Mouse (Mus musculus) heart, embryonic 15.5 days (tissue): ENCODE results near the gene Maml3. TPM values are rescaled to one million over a fixed set of nuclear protein-coding genes. Genes with fewer than 3 reads are reported as not detected.

Experiments
- ATAC-seq: fragments of 200-750 bp; cut with Nextera tagmentation; replicated peaks from 2 replicates; pipeline ENCODE4 v1.8.0; 2017; ENCODE audit warnings: low read depth, moderate TSS enrichment; ENCODE audit not compliant: insufficient number of reproducible peaks, insufficient read depth, low FRiP score
- H3K27ac ChIP-seq: fragments of 300-500 bp; sonication (generic); 2 replicates; pipeline ENCODE4 v1.5.1; 2015; ENCODE audit warnings: mild to moderate bottlenecking, inconsistent platforms
- H3K27me3 ChIP-seq: fragments of 300-500 bp; sonication (generic); 2 replicates; pipeline ENCODE4 v1.6.1; 2015; ENCODE audit warnings: inconsistent platforms
- H3K36me3 ChIP-seq: fragments of 300-500 bp; sonication (generic); 2 replicates; pipeline ENCODE4 v1.6.1; 2015; ENCODE audit warnings: mild to moderate bottlenecking, inconsistent platforms
- H3K4me1 ChIP-seq: fragments of 300-500 bp; sonication (generic); replicated peaks from 2 replicates; pipeline ENCODE4 v1.6.1; 2015; ENCODE audit warnings: inconsistent platforms
- H3K4me2 ChIP-seq: fragments of 300-500 bp; sonication (generic); 2 replicates; pipeline ENCODE4 v1.6.1; 2015; ENCODE audit warnings: inconsistent platforms, mild to moderate bottlenecking, moderate library complexity
- H3K4me3 ChIP-seq: fragments of 300-500 bp; sonication (generic); 2 replicates; pipeline ENCODE4 v1.5.1; 2015; ENCODE audit warnings: mild to moderate bottlenecking, inconsistent platforms
- H3K9ac ChIP-seq: fragments of 300-500 bp; sonication (generic); 2 replicates; pipeline ENCODE4 v1.6.1; 2015; ENCODE audit warnings: mild to moderate bottlenecking, inconsistent platforms
- H3K9me3 ChIP-seq: fragments of 300-500 bp; sonication (generic); replicated peaks from 2 replicates; pipeline ENCODE4 v1.6.1; 2016; ENCODE audit warnings: inconsistent platforms
- WGBS: fragments of 180-500 bp; shearing (Covaris S2); methylation state at CpG from one replicate; pipeline ENCODE4 v1.1.7; 2015; ENCODE audit warnings: mixed read lengths; 5-methylcytosine and 5-hydroxymethylcytosine counted together
- polyA plus RNA-seq: library from polyadenylated mRNA; unstranded; fragments of >200 nt; fragmentation: Nextera tagmentation; extraction: Ambion mirVana; gene quantifications from 2 replicates; pipeline ENCODE4 v1.2.1, GENCODE M21; 2015

Maml3 gene
- polyA plus RNA-seq, 1 experiment from 2014 or later, result 1.9 TPM

DNA sequence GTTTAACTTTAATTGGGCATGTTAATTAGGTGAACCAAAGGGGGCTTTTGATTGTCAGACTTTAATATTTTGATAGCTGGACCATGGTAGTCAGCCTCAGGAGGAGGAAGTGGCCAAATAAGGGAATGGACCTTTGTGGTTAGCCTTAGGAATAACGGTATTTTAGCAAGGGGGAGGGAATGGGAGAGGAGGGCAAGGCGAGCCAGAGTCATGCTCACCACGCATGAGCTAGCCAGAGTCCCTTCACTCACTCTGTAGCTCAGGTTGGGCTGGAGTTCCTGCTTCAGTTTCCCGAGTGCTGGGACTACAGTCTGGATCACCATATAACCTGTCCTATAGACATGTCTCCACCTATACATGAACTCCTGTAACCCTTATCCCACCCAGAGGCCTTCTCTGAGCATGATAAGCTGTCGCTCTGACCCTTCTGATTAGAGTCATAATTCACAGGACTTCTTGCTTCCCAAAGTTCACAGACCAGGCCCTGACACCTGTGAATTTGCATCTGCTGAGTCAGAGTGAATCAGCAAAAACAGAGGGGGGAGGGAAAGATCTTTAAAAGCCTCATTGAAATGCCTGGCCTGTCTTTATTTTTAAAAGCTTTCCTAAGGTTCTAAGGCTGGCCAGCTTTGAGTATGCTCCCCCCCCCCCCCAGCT, 434.3 kb downstream of the Maml3 start:
- 70% methylated on average over 5 of the region's 5 CpGs for WGBS
- peaks cover 10% of the 10 kb centered on the region for H3K4me1 ChIP-seq
- H3K4me2 ChIP-seq, result no peak overlapping the region
- ATAC-seq, result no peak
- H3K9me3 ChIP-seq, result no peaks in the 10 kb centered on the region
- H3K27me3 ChIP-seq, result no peaks in the 10 kb centered on the region
- H3K9ac ChIP-seq, result no peak overlapping the region
- no peak overlapping the region for H3K4me3 ChIP-seq
- H3K36me3 ChIP-seq, result no peaks in the 10 kb centered on the region
- H3K27ac ChIP-seq, result no peak overlapping the region

DNA sequence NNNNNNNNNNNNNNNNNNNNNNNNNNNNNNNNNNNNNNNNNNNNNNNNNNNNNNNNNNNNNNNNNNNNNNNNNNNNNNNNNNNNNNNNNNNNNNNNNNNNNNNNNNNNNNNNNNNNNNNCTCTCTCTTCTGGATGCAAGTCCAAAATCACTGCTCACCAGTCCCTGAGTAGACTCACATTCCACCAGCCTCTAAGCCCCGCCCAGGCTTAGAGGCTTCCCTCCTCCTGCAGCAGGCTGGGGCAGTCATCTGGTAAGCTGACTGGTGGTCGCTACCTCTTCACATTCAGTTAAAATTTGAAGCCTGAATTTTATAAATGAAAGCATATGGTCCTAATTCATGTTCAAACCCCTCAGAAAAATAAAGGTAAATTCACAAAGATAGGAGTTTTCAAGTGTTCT, 436.3 kb downstream of the Maml3 start:
- H3K4me3 ChIP-seq, result no peak overlapping the region
- no peaks in the 10 kb centered on the region for H3K27me3 ChIP-seq
- WGBS, result 36% methylated on average over 2 of the region's 2 CpGs
- no peak; the same call in 1 of the 2 replicates for ATAC-seq
- peak overlapping the region; percentile 36; the same call in 1 of the 2 replicates for H3K27ac ChIP-seq
- no peaks in the 10 kb centered on the region for H3K9me3 ChIP-seq
- no peaks in the 10 kb centered on the region for H3K36me3 ChIP-seq
- H3K4me2 ChIP-seq, result no peak overlapping the region
- no peak overlapping the region for H3K9ac ChIP-seq
- H3K4me1 ChIP-seq, result peaks cover 13% of the 10 kb centered on the region

DNA sequence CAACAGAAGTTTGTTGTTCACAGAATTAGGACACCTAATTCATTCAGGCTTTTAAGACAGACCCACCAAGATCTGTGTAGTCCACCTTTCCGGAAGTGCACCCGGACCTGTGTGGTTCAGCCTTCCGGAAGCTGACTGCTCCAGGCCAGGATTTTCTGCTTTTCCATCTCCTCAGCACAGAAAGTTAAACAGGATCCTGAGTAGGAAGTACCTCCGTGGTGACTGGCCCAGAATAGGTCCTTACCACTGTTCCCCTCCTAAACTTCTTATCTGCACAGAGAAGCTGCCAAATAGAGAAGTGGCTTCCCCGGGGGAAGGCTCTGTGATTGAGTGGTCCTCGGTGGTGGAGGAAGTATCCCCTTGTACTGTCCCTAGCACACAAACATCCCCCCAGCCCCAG, 442.3 kb downstream of the Maml3 start:
- H3K9me3 ChIP-seq, result no peaks in the 10 kb centered on the region
- 34% methylated on average over 6 of the region's 6 CpGs for WGBS
- peak overlapping the region; percentile 67 for H3K27ac ChIP-seq
- no peak overlapping the region for H3K9ac ChIP-seq
- peak overlapping the region; percentile 15; the same call in 1 of the 2 replicates for H3K4me2 ChIP-seq
- no peaks in the 10 kb centered on the region for H3K27me3 ChIP-seq
- no peak overlapping the region for H3K4me3 ChIP-seq
- H3K36me3 ChIP-seq, result no peaks in the 10 kb centered on the region
- peak; percentile 49; the same call in 1 of the 2 replicates for ATAC-seq
- H3K4me1 ChIP-seq, result peaks cover 41% of the 10 kb centered on the region

DNA sequence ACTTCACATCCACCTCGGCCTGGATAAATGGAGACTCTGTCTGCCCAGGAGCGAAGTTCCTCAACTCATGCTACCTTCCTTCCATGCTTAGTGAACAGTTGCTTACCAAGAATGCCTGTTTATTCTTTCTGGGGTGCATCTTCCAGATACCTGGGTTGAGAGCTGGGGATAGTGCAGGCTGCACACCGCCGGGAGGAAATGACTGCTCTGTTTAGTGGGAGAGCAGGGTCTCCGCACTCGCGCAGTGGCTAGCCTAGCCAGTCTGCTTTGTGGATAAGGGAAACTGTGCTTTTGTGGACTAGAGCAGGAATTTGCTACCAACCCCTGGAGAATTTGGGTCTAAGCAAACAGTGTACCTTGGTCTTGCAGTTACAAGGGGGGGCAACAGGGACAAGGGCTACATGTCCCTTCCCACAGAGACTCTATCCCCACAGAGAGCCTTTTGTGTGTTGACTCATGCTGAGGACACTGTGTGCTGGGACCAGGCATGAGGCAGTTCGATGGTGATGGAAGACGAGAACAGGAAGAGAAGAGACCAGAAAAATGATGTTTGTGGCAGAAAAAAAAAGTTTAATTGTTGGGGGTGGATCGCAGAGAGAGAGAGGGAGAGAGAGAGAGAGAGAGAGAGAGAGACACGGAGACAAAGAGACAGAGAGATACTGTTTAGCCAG, 442.9 kb downstream of the Maml3 start:
- no peaks in the 10 kb centered on the region for H3K27me3 ChIP-seq
- peak overlapping the region; percentile 15; the same call in 1 of the 2 replicates for H3K4me2 ChIP-seq
- H3K9ac ChIP-seq, result no peak overlapping the region
- H3K4me3 ChIP-seq, result no peak overlapping the region
- peaks cover 41% of the 10 kb centered on the region for H3K4me1 ChIP-seq
- H3K9me3 ChIP-seq, result no peaks in the 10 kb centered on the region
- ATAC-seq, result no peak
- no peaks in the 10 kb centered on the region for H3K36me3 ChIP-seq
- 64% methylated on average over 11 of the region's 11 CpGs for WGBS
- peak overlapping the region; percentile 67 for H3K27ac ChIP-seq

DNA sequence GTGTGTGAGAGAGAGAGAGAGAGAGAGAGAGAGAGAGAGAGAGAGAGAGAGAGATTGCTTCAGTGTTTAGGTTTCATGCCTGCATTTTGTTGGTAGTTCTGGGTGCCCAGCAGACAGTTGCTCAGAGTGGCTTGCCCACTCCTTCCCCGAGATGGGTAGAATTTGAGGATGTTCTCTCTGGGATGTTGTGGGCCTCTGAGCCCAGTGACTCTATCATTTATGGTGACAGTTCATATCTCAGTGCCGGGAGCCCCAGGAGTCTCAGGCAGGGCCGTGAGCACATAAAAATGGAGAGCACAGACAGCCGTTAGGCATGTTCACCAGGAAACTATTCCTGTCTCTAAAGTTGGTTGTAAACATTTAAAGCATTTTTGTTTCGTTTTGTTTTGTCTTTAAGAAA, 443.5 kb downstream of the Maml3 start:
- H3K27ac ChIP-seq, result no peak overlapping the region; the same call in 1 of the 2 replicates
- H3K4me3 ChIP-seq, result no peak overlapping the region
- H3K36me3 ChIP-seq, result no peaks in the 10 kb centered on the region
- no peaks in the 10 kb centered on the region for H3K27me3 ChIP-seq
- no peak for ATAC-seq
- H3K4me2 ChIP-seq, result 0 out of 2 replicates have a peak overlapping the region, but pooled peaks have one; percentile 4
- peaks cover 39% of the 10 kb centered on the region for H3K4me1 ChIP-seq
- H3K9me3 ChIP-seq, result no peaks in the 10 kb centered on the region
- 45% methylated on average over 5 of the region's 5 CpGs for WGBS
- no peak overlapping the region for H3K9ac ChIP-seq

DNA sequence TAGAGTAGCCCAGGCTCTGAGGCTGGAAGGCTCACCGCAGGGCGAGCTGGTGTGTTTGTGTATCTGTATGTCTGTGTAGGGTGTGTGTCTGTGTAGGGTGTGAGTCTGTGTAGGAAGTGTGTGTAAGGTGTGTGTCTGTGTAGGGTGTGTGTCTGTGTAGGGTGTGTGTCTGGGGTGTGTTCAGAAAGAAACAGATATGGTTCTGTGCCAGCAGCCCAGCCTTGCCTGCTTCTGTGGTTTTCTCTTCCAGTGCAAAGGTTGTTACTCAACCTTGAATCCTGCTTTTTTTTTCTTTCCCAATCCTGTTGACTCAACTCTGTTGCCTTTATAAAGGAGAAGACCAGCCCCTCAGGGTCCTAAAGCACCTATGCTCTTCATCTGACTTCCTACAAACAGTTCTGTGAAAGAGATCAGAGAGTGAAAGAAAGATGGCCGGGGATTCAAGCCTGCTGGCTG, 444.0 kb downstream of the Maml3 start:
- Histone ChIP-seq H3K9me3 (no peaks in the 10 kb centered on the region), H3K36me3 (no peaks in the 10 kb centered on the region), H3K27me3 (no peaks in the 10 kb centered on the region), H3K27ac (0 out of 2 replicates have a peak overlapping the region, but pooled peaks have one; percentile 27), H3K9ac (no peak overlapping the region; the same call in 1 of the 2 replicates), H3K4me1 (peaks cover 36% of the 10 kb centered on the region), H3K4me3 (no peak overlapping the region), H3K4me2 (0 out of 2 replicates have a peak overlapping the region, but pooled peaks have one; percentile 4)
- WGBS, result 81% methylated on average over 3 of the region's 3 CpGs
- no peak for ATAC-seq

DNA sequence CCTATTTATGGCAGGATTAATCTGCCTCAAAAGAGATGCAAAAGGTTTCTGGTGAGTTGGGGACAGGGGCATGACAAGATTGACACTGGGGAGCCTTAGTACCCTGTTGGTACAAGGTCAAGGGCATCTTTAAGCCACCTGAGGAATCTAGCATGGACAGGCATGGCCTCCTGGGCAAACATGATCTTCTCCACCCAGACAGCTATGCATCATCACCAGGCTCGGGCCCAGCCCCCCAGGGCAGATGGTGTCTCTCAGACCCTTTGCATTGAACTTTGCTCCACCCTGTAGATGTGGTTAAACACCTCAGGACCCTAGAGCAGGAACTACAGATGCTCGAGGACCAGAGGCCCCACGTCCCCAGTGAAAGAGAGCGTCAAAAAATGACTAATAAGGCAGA, 444.8 kb downstream of the Maml3 start, which contains the start of gene Mgst2:
Gene Mgst2 (plus strand): TSS at position 301 of the 400 bp plus-strand sequence.
- no peaks in the 10 kb centered on the region for H3K9me3 ChIP-seq
- no peaks in the 10 kb centered on the region for H3K36me3 ChIP-seq
- no peak for ATAC-seq
- H3K4me1 ChIP-seq, result peaks cover 37% of the 10 kb centered on the region
- H3K4me2 ChIP-seq, result 0 out of 2 replicates have a peak within 1 kb of the TSS, but pooled peaks have one; percentile 4
- no peak within 1 kb of the TSS; the same call in 1 of the 2 replicates for H3K9ac ChIP-seq
- H3K27me3 ChIP-seq, result no peaks in the 10 kb centered on the region
- 0 out of 2 replicates have a peak within 1 kb of the TSS, but pooled peaks have one; percentile 27 for H3K27ac ChIP-seq
- H3K4me3 ChIP-seq, result no peak within 1 kb of the TSS
- 72% methylated on average over 4 of the region's 4 CpGs for WGBS

DNA sequence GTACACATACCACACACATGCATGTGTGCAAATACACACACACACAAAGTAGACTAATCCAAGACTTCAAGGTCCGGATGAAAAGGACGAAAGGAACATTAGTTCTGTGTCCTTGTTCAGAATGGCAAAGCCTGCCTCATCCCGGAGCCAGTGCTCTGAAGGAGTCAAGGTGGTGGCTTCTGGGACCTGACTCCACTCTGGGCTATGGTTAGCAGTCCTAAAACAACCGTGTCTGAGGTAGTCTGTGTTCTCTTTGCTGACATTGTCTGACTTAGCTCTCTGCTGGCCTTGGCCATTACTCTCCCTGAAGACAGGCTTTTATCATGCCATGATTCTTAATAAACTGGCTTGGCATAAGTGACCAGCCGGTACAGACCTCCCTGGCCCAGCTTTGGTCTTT, 445.5 kb downstream of the Maml3 start:
- Histone ChIP-seq H3K27me3 (no peaks in the 10 kb centered on the region), H3K9me3 (no peaks in the 10 kb centered on the region), H3K9ac (no peak overlapping the region), H3K4me1 (peaks cover 37% of the 10 kb centered on the region), H3K27ac (no peak overlapping the region), H3K4me3 (no peak overlapping the region), H3K4me2 (no peak overlapping the region), H3K36me3 (no peaks in the 10 kb centered on the region)
- ATAC-seq, result no peak
- 87% methylated on average over 5 of the region's 5 CpGs for WGBS

DNA sequence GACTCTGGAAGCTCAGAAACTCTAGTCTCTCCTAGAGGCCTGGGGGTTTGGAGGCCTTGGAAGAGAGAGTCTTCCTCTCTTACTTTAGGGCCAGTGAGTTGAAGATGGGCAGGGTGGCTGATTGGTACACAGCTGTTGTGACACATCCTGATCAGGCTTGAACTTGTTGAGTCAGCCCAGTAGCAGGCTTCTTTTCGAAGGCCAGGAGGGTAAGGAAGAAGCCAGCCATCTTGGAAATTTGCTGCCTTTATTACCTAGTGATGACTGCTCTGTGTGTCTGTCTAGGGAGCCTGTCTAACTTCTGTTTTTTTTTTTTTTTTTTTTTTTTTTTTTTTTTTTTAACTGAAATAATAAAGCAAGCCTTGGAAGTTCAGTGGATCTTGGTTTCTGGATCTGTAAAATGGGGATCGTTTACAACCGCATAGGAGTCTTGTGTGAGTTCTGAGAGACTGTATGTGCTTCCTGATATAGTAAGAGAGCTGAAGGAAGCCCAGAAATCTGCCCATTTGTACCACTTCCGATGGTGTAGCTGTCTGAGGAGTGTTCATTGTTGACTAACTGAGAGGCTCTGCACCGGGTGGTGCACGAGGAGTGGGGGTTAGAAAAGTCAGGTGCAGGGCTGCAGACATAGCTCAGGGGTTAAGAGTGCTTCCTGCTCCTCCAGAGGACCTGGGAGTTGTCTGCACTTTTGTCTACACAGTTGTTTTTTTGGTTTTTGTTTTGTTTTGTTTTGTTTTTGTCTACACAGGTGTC, 450.4 kb downstream of the Maml3 start:
- no peak overlapping the region for H3K4me3 ChIP-seq
- WGBS, result 74% methylated on average over 6 of the region's 6 CpGs
- H3K36me3 ChIP-seq, result no peaks in the 10 kb centered on the region
- no peak for ATAC-seq
- no peak overlapping the region for H3K27ac ChIP-seq
- H3K9ac ChIP-seq, result no peak overlapping the region
- peaks cover 27% of the 10 kb centered on the region for H3K4me1 ChIP-seq
- H3K9me3 ChIP-seq, result no peaks in the 10 kb centered on the region
- no peaks in the 10 kb centered on the region for H3K27me3 ChIP-seq
- H3K4me2 ChIP-seq, result no peak overlapping the region

DNA sequence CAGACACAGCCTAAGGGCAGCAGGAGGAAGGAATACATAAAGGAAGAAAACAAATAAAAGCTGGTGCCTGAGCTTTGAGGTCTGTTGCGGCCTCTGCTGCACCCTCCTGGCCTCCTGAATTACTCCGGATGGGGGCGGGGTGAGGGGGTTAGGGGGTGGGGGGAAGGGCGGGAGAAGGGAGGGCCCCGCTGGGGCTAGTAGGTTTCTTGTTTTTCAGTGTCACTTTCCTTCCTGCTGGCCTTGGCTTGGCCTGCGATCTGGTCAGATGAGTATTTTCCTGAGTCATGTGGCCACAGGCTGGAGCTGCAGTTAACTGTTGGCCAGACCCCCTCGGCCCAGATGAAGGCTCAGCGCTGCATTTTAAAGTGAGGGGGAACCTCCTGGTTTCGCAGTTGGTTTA, 452.2 kb downstream of the Maml3 start:
- peak overlapping the region; percentile 55 for H3K27ac ChIP-seq
- H3K4me1 ChIP-seq, result peaks cover 31% of the 10 kb centered on the region
- no peaks in the 10 kb centered on the region for H3K9me3 ChIP-seq
- 0 out of 2 replicates have a peak overlapping the region, but pooled peaks have one; percentile 12 for H3K9ac ChIP-seq
- ATAC-seq, result peak; percentile 60
- H3K27me3 ChIP-seq, result no peaks in the 10 kb centered on the region
- H3K4me2 ChIP-seq, result peak overlapping the region; percentile 54
- no peaks in the 10 kb centered on the region for H3K36me3 ChIP-seq
- H3K4me3 ChIP-seq, result peak overlapping the region; percentile 2
- 3% methylated on average over 8 of the region's 9 CpGs for WGBS

DNA sequence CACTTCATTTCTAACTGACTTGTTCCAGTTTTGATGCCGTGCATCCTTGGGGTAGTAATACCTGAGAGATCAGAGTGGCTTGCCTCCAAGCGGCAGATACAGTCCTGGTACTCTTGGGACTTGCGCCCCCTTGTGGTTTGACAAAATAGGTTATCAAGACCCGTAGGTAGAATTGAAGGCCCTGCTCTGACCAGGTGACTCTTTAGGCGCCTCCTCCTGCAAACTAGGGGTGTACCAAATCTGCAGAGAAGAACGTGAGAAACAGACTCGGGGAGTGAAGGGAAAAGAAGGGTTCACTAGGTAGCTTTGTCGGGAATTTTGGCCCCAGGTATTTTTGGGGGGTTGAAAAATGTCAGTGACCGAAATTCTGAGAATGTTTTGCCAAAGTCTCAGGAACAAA, 452.6 kb downstream of the Maml3 start:
- peak; percentile 54; the same call in 1 of the 2 replicates for ATAC-seq
- no peaks in the 10 kb centered on the region for H3K27me3 ChIP-seq
- H3K4me1 ChIP-seq, result peaks cover 31% of the 10 kb centered on the region
- peak overlapping the region; percentile 55 for H3K27ac ChIP-seq
- no peaks in the 10 kb centered on the region for H3K9me3 ChIP-seq
- H3K4me2 ChIP-seq, result peak overlapping the region; percentile 54
- WGBS, result 5% methylated on average over 9 of the region's 9 CpGs
- no peaks in the 10 kb centered on the region for H3K36me3 ChIP-seq
- 0 out of 2 replicates have a peak overlapping the region, but pooled peaks have one; percentile 12 for H3K9ac ChIP-seq
- peak overlapping the region; percentile 2 for H3K4me3 ChIP-seq
